Mouse (Mus musculus) spleen, embryonic (tissue): ENCODE results near the gene Gapdh.

Experiments used
- CTCF ChIA-PET: fragments of 350-600 bp; sonication (Branson Sonifier 250); formaldehyde crosslinking; loops from one replicate; lab custom pipeline; 2022; lab: Charles Lee

Gene Gapdh

DNA sequence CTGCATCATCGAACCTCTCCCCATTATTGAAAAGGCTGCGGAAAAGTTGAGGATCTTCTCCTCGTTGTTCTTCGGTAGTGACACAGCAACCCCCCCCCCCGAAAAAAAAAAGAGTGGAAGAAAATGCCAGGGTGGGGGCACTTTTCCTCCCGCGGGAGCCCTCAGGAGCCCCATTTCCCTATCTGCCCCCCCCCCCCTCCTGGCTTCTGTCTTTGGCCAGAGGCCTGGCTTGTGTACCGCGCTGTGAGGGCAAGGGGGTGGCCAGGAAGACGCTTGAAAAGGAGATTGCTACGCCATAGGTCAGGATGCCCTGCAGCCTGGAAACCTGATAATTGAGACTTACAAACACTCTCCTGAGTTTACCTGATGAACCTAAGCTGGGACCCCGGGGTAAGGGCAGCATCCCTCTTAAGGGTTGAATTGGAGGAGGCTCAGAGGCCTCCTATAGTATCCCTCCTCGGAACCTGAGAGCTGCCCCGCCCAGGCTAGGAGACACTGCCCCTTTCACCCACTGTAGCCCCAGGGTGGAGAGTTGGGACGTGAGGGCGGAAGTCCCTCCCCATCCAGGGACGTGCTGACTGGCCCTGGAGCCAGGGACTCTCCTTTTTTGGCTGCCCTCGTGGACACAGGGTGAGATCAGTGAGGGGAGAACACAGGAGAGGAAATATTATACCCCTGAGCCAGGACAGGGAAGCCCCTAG is at the start of gene Gapdh:
Gene Gapdh, minus strand, starts transcription at position 417 of the 701 bp plus-strand sequence.
- CTCF ChIA-PET, result interaction anchor here (0.5 to 0.6 kb wide), 2 partner anchors 249 to 435 kb away, joined by 3 to 4 read pairs; no protein-coding TSS in a partner anchor

DNA sequence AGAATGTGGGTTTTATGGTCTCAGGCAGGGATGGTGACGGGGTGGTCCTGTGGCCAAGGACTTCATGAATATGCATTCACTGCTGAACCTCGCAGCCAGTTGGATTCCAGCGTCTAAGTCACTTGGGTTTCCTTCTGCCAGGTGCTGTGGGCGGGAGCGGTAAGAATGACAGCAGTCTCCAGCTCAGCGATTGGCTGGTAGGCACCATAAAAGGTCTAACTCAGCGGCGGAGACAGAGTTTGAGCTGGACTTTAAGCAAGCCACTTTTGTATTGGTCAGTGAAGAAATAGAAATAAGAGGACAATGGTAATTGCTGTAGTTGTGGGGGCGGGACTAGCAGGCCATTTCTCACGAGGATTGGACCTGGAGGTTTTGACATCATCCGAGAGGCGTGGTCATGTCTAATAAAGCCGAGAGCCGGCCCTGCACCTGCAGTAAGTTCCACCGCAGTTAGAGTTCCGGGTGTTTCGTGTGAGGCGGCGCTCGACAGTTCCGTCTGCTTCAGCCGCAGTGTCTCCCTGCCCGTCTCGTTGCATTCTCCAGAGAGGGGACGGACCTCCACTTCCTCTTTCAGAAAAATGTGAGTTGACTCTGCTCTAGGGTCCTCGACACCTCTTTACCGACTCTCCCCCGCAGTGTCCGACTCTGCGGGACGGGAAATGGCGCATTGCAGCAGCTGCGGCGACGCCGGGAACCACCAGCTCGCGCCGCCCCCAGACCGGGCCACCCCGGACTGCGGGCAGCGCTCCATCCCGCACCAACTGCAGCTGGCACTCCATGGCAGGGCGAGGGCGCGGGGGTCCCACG is 49.1 kb upstream of the Gapdh start, which contains the start of gene Vamp1:
Gene Vamp1, plus strand, starts transcription at position 404 of the 807 bp plus-strand sequence.
- CTCF ChIA-PET, result interaction anchor here (1.1 kb wide), 1 partner anchor 24 kb away, joined by 3 read pairs; the partner anchor contains the start of genes Mrpl51 and Ncapd2

DNA sequence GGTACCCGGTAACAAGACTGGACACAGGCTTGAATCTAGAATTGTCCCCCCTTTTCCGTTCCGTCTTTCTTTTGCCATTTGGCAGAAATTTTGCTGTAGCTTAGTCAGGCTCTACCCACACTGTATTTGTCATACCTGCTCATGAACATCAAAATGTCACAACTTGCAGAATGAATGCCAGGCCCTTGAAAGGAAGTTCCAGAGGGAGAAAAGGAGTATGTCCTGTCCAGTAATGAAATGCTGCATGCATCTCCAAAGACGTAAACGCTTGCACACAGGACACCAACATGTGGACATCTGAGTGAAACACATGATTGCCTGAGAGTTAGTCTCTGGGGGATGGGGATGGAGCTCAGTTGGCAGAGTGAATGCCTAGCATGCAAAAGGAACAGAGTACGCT is 47.4 kb upstream of the Gapdh start:
- CTCF ChIA-PET, result interaction anchor here (0.6 kb wide), 1 partner anchor 32 kb away, joined by 5 read pairs; no protein-coding TSS in a partner anchor

DNA sequence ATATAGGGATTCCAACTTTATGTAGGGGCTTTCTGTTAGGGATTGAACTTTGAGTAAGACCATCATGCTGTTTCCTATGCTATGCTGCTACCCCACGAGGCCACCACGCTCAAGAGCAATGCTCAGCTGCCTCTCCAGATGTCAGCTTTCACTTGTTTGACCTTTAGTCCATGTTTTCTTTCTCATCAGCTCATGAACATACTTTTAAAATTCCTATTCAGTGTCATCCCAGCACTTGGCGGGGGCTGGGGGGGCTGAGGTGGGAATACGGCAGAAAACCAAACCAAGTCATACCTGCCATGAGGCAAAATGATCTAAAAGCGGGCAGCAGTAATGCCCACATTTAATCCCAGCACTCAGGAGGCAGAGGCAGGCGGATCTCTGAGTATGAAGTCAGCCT is 46.9 kb upstream of the Gapdh start:
- CTCF ChIA-PET, result interaction anchor here (0.7 kb wide), 1 partner anchor 59 kb away, joined by 3 read pairs; no protein-coding TSS in a partner anchor

DNA sequence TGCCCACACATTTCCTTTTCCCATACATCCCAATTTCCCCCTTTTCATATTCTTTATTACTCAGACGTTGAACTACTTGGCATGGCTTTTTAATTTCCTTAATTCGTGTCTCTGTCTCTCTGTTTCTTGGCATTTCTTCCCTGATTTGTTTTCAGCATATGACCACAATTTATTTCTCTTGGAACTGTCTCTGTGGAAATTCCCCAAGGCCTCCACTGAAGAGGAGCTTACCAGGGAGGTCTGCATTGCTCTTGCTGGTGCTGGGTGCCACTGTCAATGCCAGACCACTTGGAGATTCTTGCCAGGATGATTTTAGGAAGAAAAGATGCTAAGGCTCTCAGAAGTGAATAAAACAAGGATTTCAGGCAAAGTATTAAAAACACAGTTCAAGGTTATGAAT is 46.4 kb upstream of the Gapdh start:
- CTCF ChIA-PET, result interaction anchor here (0.6 to 0.7 kb wide), 2 partner anchors 39 to 60 kb away, joined by 3 read pairs; no protein-coding TSS in a partner anchor

DNA sequence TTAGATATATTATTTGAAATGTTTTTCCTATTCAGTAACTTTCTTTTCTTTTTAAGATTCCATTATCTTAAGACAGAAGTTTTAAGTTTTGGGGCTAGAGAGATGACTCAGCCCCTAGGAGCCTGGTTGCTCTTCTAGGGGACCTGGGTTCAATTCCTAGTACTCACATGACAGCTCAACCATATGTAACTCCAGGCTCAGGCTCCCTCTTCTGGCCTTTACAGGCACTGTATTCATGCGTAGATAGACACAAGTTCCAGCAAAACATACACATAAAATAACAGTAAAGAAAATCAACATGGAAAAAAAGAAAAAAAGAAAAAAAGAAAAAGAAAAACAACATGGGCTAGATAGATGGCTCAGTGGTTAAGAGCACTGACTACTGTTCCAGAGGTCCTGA is 44.2 kb upstream of the Gapdh start:
- CTCF ChIA-PET, result no interaction called here

DNA sequence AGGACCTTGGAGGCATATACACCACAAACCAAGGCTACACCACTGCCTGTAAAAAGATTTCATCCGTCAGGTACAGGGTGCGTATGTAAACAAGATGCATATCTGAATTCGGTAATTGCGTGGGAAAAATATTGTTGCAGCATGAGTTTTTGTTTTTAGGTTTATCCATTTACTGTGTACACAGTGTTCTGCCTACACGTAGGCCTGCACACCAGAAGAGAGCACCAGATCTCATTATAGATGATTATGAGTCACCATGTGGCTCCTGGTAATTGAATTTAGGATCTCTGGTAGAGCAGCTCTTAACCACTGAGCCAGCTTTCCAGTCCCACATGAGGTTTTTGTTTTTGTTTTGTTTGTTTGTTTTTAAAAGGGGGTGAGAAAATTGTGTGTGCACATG is 30.9 kb upstream of the Gapdh start:
- CTCF ChIA-PET, result no interaction called here

DNA sequence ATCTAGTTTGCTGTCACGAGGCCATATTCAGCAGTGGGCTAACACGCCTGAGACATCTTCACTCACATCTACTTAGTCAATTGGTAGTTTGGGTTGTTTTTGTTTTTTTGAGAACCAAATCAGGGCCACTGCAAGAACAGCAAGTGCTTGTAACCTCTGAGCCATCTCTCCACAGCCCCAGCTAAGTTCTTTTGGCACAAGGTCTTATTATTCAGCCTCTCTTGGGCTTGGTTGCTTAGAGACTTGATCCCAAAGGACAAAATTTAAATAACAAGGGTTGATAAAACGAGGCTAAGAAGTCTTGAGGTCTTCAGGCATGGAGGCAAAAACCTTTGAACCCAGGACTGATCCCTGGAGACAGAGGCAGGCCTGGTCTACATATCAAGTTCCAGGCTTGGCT is 30.0 kb upstream of the Gapdh start:
- CTCF ChIA-PET, result no interaction called here

DNA sequence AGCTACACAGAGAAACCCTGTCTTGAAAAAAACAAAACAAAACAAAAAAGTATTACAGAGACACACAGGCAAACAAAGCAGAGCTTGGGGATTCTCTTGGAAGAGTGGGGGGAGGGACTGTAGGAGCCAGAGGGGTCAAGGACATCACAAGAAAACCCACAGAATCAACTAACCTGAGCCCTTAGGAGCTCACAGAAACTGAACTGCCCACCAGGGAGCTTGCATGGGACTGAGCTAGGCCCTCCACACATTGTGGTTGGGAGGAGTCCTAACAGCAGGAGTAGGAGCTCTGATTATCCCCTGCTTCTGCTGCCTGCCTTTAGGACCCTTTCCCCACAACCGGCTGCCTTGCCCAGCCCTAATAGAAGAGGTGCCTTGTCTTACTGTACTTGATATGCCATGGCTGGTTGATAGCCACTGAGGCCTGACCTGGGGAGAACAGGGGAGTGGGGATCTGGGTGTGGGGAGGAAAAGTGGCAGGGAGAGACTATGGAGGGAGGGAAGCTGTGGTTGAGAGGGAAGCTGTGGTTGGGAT is 29.3 kb upstream of the Gapdh start:
- CTCF ChIA-PET, result no interaction called here

DNA sequence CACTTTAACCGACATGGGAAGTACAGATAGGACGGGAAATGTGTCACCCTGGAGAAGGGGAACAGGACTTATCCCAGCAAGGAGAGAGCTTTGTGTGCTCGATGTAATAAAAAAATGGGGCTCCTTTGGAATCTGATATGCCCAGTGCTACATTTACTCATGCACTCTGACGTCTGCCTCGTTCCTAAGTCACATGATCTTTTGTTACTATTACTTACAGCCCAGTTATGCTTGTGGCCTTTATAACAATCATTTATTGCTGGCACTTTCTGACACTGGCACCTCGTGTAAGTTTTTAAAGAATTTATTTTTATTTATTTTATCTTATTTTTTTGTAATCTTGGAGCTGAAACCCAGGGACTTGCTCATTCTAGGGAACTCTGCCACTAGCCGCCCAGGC is 27.1 kb upstream of the Gapdh start:
- CTCF ChIA-PET, result no interaction called here

DNA sequence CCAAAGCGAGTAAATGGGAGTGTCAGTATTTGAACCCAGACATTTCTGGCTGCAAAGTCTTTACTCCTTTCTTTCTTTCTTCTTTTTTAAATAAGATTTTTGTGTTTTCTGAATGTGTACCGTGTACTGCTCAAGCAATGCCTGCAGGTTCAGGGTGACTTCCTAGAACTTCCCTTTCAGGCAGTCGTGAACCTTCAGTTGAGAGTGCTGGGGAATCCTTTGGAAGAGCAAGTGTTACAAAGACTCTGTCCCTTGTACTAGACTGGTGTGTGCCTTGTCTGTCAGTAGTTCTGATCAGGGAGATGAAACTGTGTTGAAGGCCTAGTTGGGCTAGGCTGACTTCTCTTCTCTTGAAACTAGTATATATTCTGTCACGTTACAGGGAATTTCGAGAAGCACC is 26.6 kb upstream of the Gapdh start:
- CTCF ChIA-PET, result no interaction called here

DNA sequence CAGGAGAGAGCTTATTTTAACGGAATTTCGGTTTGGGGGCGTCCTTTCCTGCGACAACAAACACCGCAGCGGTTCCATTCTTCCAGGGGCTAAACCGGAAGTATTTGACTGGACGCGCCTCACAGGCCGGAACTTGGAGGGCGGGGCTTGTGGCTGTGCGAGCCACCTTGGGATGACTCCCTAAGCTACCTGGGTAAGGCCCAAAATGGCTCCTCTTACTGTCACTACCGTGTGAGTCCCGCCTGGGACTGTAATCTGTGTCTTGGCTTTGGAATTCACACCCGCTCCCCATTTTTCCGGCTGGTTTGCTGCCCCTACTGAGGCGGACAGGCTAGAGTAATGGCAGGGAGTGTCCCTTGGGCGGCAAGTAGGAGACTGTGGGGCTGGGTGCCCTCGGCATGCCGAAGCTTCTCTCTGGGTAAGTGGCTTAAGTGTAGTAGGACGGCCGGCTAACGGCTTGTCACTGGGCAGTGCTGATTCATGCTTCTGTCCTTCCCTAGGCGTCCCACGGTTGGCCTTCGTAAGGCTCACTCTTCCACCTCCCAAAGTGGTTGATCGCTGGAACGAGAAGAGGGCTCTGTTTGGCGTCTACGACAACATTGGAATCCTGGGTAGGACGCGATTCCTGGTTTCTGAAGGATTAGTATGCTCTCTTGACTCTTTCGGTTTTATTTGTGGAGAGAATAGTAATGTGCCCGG is 25.9 kb upstream of the Gapdh start:
- CTCF ChIA-PET, result interaction anchor here (0.9 kb wide), 1 partner anchor 24 kb away, joined by 3 read pairs; the partner anchor contains the start of gene Vamp1

DNA sequence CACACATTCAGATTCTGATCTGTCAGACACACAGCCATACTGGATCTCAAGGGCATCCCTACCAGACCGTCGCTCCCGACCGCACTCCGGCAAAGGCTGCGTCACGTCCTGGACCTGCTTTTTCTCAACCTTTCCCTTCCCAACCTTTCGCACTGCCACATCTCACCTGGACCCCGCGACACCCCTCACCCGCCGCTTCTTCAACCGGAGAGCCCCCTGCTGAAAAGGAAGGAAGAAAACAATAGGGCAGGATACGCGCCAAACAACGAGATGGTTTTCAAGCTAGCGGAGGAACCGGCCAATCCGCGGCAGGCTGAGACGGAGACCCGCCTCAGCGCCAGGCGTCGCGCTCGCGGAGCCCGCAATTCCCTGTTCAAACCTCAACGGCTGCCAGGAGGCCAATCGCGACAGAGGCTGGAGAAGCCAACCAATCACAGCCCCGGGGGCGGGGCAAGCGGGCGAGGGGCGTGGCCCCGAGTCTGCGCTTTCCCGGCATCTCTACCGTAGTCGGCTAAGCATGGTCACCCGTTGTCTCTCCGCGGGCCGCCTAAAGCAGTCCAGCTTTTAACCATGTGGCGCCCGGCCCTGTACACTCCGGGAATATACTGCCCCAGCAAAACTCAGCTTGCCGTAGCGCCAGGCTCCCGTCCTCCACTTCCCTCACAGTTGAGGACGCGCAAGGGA is 25.2 kb upstream of the Gapdh start, which contains the start of the genes Ncapd2 and Mrpl51:
Gene Ncapd2, minus strand, starts transcription at position 370 of the 684 bp plus-strand sequence.
Gene Mrpl51, plus strand, starts transcription at position 470 of the 684 bp plus-strand sequence.
- CTCF ChIA-PET, result interaction anchor here (0.9 kb wide), 1 partner anchor 24 kb away, joined by 3 read pairs; the partner anchor contains the start of gene Vamp1

DNA sequence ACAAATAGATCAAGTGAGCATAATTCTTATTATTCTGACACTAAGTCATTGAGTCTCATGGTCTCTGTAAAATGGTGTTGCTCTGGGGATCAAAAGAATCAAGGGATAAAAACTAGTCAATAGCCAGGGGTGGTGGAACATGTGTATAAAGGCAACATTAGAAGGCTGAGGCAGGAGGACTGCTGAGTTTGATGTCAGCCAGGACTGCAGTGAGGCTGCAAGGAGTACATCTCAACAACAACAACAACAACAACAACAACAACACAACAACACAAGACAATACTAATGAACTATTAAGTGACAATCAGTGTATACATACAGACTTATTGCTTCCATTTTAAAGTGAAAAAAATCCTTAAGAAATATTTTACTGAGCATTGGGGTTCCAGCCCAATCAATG is 24.5 kb upstream of the Gapdh start:
- CTCF ChIA-PET, result no interaction called here

DNA sequence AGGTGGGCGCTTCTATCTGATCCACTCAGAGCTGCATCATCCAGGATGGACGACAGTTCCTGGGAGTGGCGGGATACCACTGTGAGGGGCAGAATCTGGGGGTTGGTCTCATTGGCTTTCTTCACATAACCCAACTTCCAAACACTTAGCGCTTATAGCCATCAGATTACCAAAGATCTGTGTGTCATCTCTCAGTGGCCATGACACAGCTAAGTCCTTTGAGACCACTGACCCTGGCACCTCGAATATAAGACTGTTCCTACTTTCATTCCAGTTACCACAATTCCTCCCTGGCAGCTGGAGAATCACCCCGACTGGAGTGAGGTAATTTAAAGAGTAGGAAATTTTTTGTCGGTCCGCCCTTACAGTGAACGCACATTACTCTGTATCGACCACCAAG is 19.9 kb upstream of the Gapdh start:
- CTCF ChIA-PET, result no interaction called here

DNA sequence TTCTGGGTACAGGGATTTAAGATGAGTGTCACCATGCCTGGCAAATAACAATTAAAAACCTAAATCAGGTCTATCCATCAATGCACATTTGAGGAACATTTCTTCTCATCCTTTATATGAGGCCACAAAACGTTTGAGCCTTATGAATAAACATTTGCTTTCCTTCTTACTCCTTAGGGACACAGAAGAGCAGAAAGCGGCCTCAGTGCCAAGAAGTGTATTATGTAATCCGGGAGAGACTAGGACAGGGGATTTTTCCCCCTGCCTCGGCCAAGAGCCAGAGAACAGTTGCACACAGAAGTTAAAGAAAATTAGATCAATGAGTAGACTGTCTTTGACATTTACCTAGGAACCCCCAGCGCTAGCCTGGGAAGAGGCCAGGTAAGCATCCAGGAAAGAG is 15.9 kb upstream of the Gapdh start:
- CTCF ChIA-PET, result interaction anchor here (0.7 kb wide), 1 partner anchor 946 kb away, joined by 5 read pairs; no protein-coding TSS in a partner anchor

DNA sequence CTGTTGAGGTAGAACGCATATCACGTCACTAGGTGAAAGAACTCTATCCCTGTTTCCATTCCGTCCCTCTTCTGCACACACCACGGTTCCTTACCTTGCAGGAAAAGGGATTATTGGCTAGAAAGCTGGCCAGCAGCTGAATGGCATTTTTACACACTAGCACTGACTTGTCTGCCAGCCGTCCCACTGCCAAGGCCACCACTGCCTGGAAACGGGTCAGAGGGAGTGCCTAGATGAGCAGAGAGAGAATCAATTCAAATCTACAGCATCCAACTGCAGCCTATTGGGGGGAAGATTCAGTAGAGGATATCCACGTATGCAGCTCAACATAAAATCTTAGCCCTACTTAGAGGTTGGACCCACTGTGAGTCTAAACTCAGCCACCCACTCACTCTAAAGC is 13.3 kb upstream of the Gapdh start:
- CTCF ChIA-PET, result no interaction called here

DNA sequence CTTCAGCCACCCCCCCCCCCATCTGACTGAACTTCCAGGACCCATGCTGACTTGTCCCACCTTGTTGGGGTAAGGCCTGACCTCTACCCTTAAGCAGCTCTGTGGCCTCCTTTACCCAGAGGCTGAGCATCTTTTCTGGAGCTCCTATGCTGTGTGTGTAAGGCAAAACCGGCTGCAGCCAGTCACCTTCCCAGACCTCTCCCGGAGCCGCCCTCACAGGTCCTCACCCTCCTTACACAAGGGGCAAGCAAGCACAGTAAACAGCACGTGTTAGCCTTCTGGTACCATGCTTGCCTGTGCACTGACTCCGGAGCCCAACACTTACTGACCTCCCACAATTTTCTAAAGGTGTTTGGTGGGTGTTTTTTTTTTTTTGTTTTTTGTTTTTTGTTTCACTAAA is 9.2 kb upstream of the Gapdh start:
- CTCF ChIA-PET, result interaction anchor here (0.6 to 0.7 kb wide), 3 partner anchors 45 to 84 kb away, joined by 3 to 4 read pairs (median 4); no protein-coding TSS in a partner anchor

DNA sequence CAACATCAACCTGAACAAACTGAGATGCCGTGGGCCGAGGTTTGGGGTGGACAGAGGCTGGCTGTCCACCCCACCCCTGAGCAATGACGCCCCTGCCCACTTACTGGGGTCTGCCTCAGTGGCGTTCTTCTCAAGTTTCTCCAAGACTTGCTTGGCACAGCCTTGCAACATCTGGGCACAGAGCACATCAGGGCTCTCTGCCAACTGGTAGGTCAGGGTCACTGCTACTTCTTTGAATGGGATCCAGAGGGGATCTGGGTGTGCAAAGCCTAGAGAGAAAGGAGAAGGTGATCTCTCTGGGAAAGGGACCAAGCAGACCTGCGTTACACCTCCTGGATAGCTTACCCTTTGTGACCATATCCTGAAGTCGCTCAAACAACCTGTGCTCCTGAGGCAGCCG is 7.0 kb upstream of the Gapdh start:
- CTCF ChIA-PET, result interaction anchor here (0.6 kb wide), 1 partner anchor 39 kb away, joined by 3 read pairs; no protein-coding TSS in a partner anchor

DNA sequence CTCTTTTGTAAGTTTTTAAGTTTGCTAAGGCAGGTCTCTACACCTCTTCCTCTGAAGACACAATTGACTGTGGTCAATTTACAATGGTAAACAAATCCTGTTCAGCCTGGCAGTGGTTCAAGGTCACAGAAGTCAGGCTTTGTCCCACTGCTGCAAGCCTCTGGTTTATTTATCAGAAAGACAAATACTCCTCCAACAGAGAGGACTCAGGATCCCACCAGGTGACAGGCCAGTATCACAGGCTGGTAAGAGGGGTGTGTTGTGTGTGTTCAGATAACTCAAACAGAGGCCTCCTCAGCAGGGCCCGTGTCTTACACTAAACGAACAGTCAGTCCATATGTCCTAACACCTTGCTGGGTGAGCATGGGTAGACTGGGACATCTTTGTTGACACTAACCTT is 6.2 kb upstream of the Gapdh start:
- CTCF ChIA-PET, result no interaction called here
